In the genomic region with DNA sequence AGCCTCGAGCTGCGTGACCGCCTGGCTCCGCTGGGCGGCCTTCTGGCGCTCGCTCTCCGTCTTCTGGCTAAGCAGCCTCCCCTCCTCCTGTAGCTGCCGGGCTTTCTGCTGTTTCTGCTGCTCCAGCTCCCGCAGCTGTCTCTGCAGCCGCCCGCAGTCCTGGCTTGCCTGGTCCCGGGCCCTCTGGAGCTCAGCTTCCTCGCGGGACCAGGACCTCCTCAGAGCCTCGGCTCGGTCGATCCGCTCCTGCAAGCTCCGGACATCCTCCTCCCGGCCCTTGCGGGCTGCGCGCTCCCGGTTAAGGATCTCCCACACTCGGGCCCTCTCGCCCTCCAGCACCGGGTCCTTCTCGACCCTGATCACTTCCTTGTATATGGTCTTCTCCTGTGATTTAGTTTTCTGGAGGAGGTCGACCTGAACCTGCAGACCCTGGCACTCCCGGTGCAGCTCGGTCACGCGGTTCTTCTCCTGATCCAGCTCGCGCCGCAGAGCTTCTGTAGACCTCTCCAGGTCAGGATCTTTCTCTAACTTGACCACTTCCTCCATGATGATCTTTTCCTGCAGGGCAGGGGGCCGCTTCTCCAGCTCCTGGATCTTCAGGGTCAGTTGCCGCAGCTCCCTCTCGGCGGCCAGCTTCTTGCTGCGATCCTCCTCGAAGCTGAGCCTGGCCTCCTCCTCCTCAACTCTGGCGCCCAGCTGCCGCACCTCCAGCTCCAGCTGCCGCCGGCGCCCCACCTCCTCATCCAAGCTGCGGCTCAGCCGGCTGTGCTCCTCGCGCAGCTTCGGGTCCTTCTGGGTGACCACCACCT, we compare ENCODE assay signal across 8 mouse cellular contexts. TPM values are rescaled to one million over a fixed set of nuclear protein-coding genes. Genes with fewer than 3 reads are reported as not detected.
DNase-seq lines count a peak whose midpoint lies in the region; ATAC-seq lines count a peak whose summit lies in the region.

No protein-coding gene starts in this region.

- peak overlapping the region; percentile 74 for H3K4me2 ChIP-seq in kidney, embryonic 15.5 days
- H3K4me2 ChIP-seq in heart, embryonic 14.5 days (ENCODE audit: low read length), result peak overlapping the region; percentile 68
- H3K4me2 ChIP-seq in liver, embryonic 13.5 days, result peak overlapping the region; percentile 48
- peak overlapping the region; percentile 53 for H3K4me2 ChIP-seq in stomach, embryonic 15.5 days

- ATAC-seq in kidney, embryonic 15.5 days (replicated peaks; ENCODE audit: low FRiP score), result no peak
- no peak for ATAC-seq in heart, embryonic 14.5 days (ENCODE audit: insufficient number of reproducible peaks, insufficient read depth, low FRiP score, low read depth)
- ATAC-seq in liver, embryonic 13.5 days (ENCODE audit: low read depth), result no peak
- ATAC-seq in stomach, embryonic 15.5 days (ENCODE audit: insufficient read depth, low FRiP score, low read depth), result no peak

- peak overlapping the region; percentile 25 for H3K9ac ChIP-seq in kidney, embryonic 15.5 days
- peak overlapping the region; percentile 48 for H3K9ac ChIP-seq in heart, embryonic 14.5 days (ENCODE audit: low read length)
- no peak overlapping the region; the same call in 1 of the 2 replicates for H3K9ac ChIP-seq in liver, embryonic 13.5 days
- no peak overlapping the region for H3K9ac ChIP-seq in stomach, embryonic 15.5 days

- no peak for DNase-seq in kidney, adult 11 months
- DNase-seq in liver, embryonic 13.5 days, result no peak
- DNase-seq in left cerebral cortex, adult 8-10 months (ENCODE audit: low spot score in 2 of 2), result no peak
- DNase-seq in left cerebral cortex, postnatal 25 days (ENCODE audit: low spot score in 2 of 2), result no peak

- peaks cover 15% of the 10 kb centered on the region for H3K36me3 ChIP-seq in kidney, embryonic 15.5 days
- no peaks in the 10 kb centered on the region for H3K36me3 ChIP-seq in heart, embryonic 14.5 days (ENCODE audit: control insufficient read depth, insufficient read depth, low read length)
- no peaks in the 10 kb centered on the region for H3K36me3 ChIP-seq in liver, embryonic 13.5 days
- 0 out of 2 replicates have a peak, but pooled peaks cover 8% of the 10 kb centered on the region for H3K36me3 ChIP-seq in stomach, embryonic 15.5 days

- WGBS in kidney, embryonic 15.5 days, result 9% methylated on average over 53 of the region's 53 CpGs
- 5% methylated on average over 53 of the region's 53 CpGs for WGBS in heart, embryonic 14.5 days
- WGBS in liver, embryonic 13.5 days (ENCODE audit: insufficient replicate concordance), result 9% methylated on average over 53 of the region's 53 CpGs
- WGBS in stomach, embryonic 15.5 days, result 16% methylated on average over 53 of the region's 53 CpGs

- peaks cover 40% of the 10 kb centered on the region for H3K4me1 ChIP-seq in kidney, embryonic 15.5 days
- peaks cover 18% of the 10 kb centered on the region for H3K4me1 ChIP-seq in brown adipose tissue, adult 24 weeks (ENCODE audit: control insufficient read depth, insufficient read depth, insufficient read length, low read length)
- H3K4me1 ChIP-seq in heart, embryonic 14.5 days (ENCODE audit: control insufficient read depth in 2 of 2, insufficient read depth in 2 of 2, low read length in 2 of 2), result peaks cover 18 to 32% of the 10 kb centered on the region in 2 experiments
- peaks cover 29% of the 10 kb centered on the region for H3K4me1 ChIP-seq in liver, embryonic 13.5 days (replicated peaks)
- H3K4me1 ChIP-seq in stomach, embryonic 15.5 days, result peaks cover 21% of the 10 kb centered on the region

- H3K27ac ChIP-seq in kidney, embryonic 15.5 days, result no peak overlapping the region
- no peak overlapping the region for H3K27ac ChIP-seq in brown adipose tissue, adult 24 weeks (replicated peaks; ENCODE audit: low read depth, low read length)
- H3K27ac ChIP-seq in heart, embryonic 14.5 days (replicated peaks in 1 of 2; ENCODE audit: control insufficient read depth in 1 of 2, insufficient read depth in 1 of 2, low read depth in 2 of 2, low read length in 2 of 2), result no peak overlapping the region
- H3K27ac ChIP-seq in liver, embryonic 13.5 days, result no peak overlapping the region
- no peak overlapping the region for H3K27ac ChIP-seq in stomach, embryonic 15.5 days

- peaks cover 47% of the 10 kb centered on the region for H3K27me3 ChIP-seq in kidney, embryonic 15.5 days
- peaks cover 40% of the 10 kb centered on the region for H3K27me3 ChIP-seq in heart, embryonic 14.5 days (ENCODE audit: control insufficient read depth, insufficient read depth, low read length)
- H3K27me3 ChIP-seq in liver, embryonic 13.5 days, result peaks cover 57% of the 10 kb centered on the region
- H3K27me3 ChIP-seq in stomach, embryonic 15.5 days (replicated peaks), result peaks cover 22% of the 10 kb centered on the region

- H3K4me3 ChIP-seq in kidney, embryonic 15.5 days (replicated peaks), result peak overlapping the region; percentile 41
- peak overlapping the region; percentile 63 for H3K4me3 ChIP-seq in brown adipose tissue, adult 24 weeks (ENCODE audit: insufficient read depth, low read depth, low read length)
- H3K4me3 ChIP-seq in heart, embryonic 14.5 days (ENCODE audit: control insufficient read depth in 1 of 2, insufficient read depth in 1 of 2, low read depth in 1 of 2, low read length in 2 of 2), result peak overlapping the region; percentile 35 to 37
- H3K4me3 ChIP-seq in liver, embryonic 13.5 days (replicated peaks), result peak overlapping the region; percentile 35
- peak overlapping the region; percentile 30 for H3K4me3 ChIP-seq in stomach, embryonic 15.5 days (replicated peaks)

- intact Hi-C loops in left cerebral cortex, postnatal 25 days (cut with DNase I), result loop anchor here (10.0 kb wide), 1 partner anchor 223 kb away; no protein-coding TSS in a partner anchor

- no peaks in the 10 kb centered on the region for H3K9me3 ChIP-seq in kidney, embryonic 15.5 days (replicated peaks)
- H3K9me3 ChIP-seq in heart, embryonic 14.5 days (ENCODE audit: control insufficient read depth, low read length), result peaks cover 9% of the 10 kb centered on the region
- no peaks in the 10 kb centered on the region for H3K9me3 ChIP-seq in liver, embryonic 13.5 days (replicated peaks)
- H3K9me3 ChIP-seq in stomach, embryonic 15.5 days, result no peaks in the 10 kb centered on the region

RNA-seq across cellular contexts. Expression of gene Evpl, which starts 15.7 kb away (rescaled TPM):
- 2.8 and 2.9 TPM in 2 replicates for polyA plus RNA-seq in kidney, embryonic 15.5 days (2015; fragmentation: Nextera tagmentation; extraction: Ambion mirVana)
- polyA plus RNA-seq in brown adipose tissue, adult 24 weeks (2012; ENCODE audit: insufficient read depth, insufficient read length, missing spikeins), result 0.16 TPM in 1 of 2 replicates, not detected in the other
- 0.58 and 0.63 TPM in 2 replicates for polyA plus RNA-seq in heart, embryonic 14.5 days (2014; fragmentation: Nextera tagmentation; extraction: Ambion mirVana)
- 0.10 TPM in 2 replicates for polyA plus RNA-seq in liver, embryonic 13.5 days (2015; fragmentation: Nextera tagmentation; extraction: Ambion mirVana)
- polyA plus RNA-seq in stomach, embryonic 15.5 days (2015; fragmentation: Nextera tagmentation; extraction: Ambion mirVana), result 9.8 and 17.0 TPM in 2 replicates
- total RNA-seq in left cerebral cortex, adult 8-10 months (2022), result 1 to 10 TPM; 2.1 to 2.8 (median 2.5) TPM
- 1 to 10 TPM in 1 of 2 experiments, under 1 TPM in 1; 0.92 to 1.1 TPM for total RNA-seq in left cerebral cortex, postnatal 25 days (2021)

RNA-seq across cellular contexts. Expression of gene Acox1, which starts 23.3 kb away (rescaled TPM):
- polyA plus RNA-seq in kidney, embryonic 15.5 days (2015; fragmentation: Nextera tagmentation; extraction: Ambion mirVana), result 32.6 and 35.9 TPM in 2 replicates
- polyA plus RNA-seq in brown adipose tissue, adult 24 weeks (2012; ENCODE audit: insufficient read depth, insufficient read length, missing spikeins), result 223 and 402 TPM in 2 replicates
- 36.8 and 39.6 TPM in 2 replicates for polyA plus RNA-seq in heart, embryonic 14.5 days (2014; fragmentation: Nextera tagmentation; extraction: Ambion mirVana)
- polyA plus RNA-seq in liver, embryonic 13.5 days (2015; fragmentation: Nextera tagmentation; extraction: Ambion mirVana), result 14.5 and 18.1 TPM in 2 replicates
- polyA plus RNA-seq in stomach, embryonic 15.5 days (2015; fragmentation: Nextera tagmentation; extraction: Ambion mirVana), result 33.6 and 38.1 TPM in 2 replicates
- 100 to 1,000 TPM; 122 to 132 (median 126) TPM for total RNA-seq in left cerebral cortex, adult 8-10 months (2022)
- 100 to 1,000 TPM; 110 to 111 TPM for total RNA-seq in left cerebral cortex, postnatal 25 days (2021)

RNA-seq across cellular contexts. Expression of gene Ten1, which starts 23.5 kb away (rescaled TPM):
- polyA plus RNA-seq in kidney, embryonic 15.5 days (2015; fragmentation: Nextera tagmentation; extraction: Ambion mirVana), result 75.6 and 79.4 TPM in 2 replicates
- 4.3 and 7.6 TPM in 2 replicates for polyA plus RNA-seq in brown adipose tissue, adult 24 weeks (2012; ENCODE audit: insufficient read depth, insufficient read length, missing spikeins)
- polyA plus RNA-seq in heart, embryonic 14.5 days (2014; fragmentation: Nextera tagmentation; extraction: Ambion mirVana), result 85.1 and 89.4 TPM in 2 replicates
- 35.2 and 38.4 TPM in 2 replicates for polyA plus RNA-seq in liver, embryonic 13.5 days (2015; fragmentation: Nextera tagmentation; extraction: Ambion mirVana)
- polyA plus RNA-seq in stomach, embryonic 15.5 days (2015; fragmentation: Nextera tagmentation; extraction: Ambion mirVana), result 74.8 and 78.3 TPM in 2 replicates
- total RNA-seq in left cerebral cortex, adult 8-10 months (2022), result 10 to 100 TPM; 34.4 to 47.6 (median 39.6) TPM
- total RNA-seq in left cerebral cortex, postnatal 25 days (2021), result 10 to 100 TPM; 40.6 to 42.4 TPM

RNA-seq across cellular contexts. Expression of gene Srp68, which starts 51.9 kb away (rescaled TPM):
- polyA plus RNA-seq in kidney, embryonic 15.5 days (2015; fragmentation: Nextera tagmentation; extraction: Ambion mirVana), result 91.3 and 96.5 TPM in 2 replicates
- 23.4 and 31.3 TPM in 2 replicates for polyA plus RNA-seq in brown adipose tissue, adult 24 weeks (2012; ENCODE audit: insufficient read depth, insufficient read length, missing spikeins)
- 55.5 and 57.7 TPM in 2 replicates for polyA plus RNA-seq in heart, embryonic 14.5 days (2014; fragmentation: Nextera tagmentation; extraction: Ambion mirVana)
- 47.6 and 51.6 TPM in 2 replicates for polyA plus RNA-seq in liver, embryonic 13.5 days (2015; fragmentation: Nextera tagmentation; extraction: Ambion mirVana)
- 89.5 and 101 TPM in 2 replicates for polyA plus RNA-seq in stomach, embryonic 15.5 days (2015; fragmentation: Nextera tagmentation; extraction: Ambion mirVana)
- 10 to 100 TPM; 66.5 to 72.8 (median 70.5) TPM for total RNA-seq in left cerebral cortex, adult 8-10 months (2022)
- 10 to 100 TPM; 65.8 to 69.8 TPM for total RNA-seq in left cerebral cortex, postnatal 25 days (2021)

RNA-seq across cellular contexts. Expression of gene Fbf1, which starts 54.2 kb away (rescaled TPM):
- polyA plus RNA-seq in kidney, embryonic 15.5 days (2015; fragmentation: Nextera tagmentation; extraction: Ambion mirVana), result 37.4 and 41.4 TPM in 2 replicates
- polyA plus RNA-seq in brown adipose tissue, adult 24 weeks (2012; ENCODE audit: insufficient read depth, insufficient read length, missing spikeins), result 3.8 and 5.3 TPM in 2 replicates
- polyA plus RNA-seq in heart, embryonic 14.5 days (2014; fragmentation: Nextera tagmentation; extraction: Ambion mirVana), result 13.6 and 14.9 TPM in 2 replicates
- polyA plus RNA-seq in liver, embryonic 13.5 days (2015; fragmentation: Nextera tagmentation; extraction: Ambion mirVana), result 7.0 and 9.0 TPM in 2 replicates
- 26.8 and 31.8 TPM in 2 replicates for polyA plus RNA-seq in stomach, embryonic 15.5 days (2015; fragmentation: Nextera tagmentation; extraction: Ambion mirVana)
- total RNA-seq in left cerebral cortex, adult 8-10 months (2022), result 10 to 100 TPM; 68.8 to 81.3 (median 76.5) TPM
- 10 to 100 TPM; 72.8 to 82.1 TPM for total RNA-seq in left cerebral cortex, postnatal 25 days (2021)

Comparison
In these comparisons a context has a peak if more than half of its experiments do, and no peak if none do; other contexts are left out.
1. H3K9ac ChIP-seq: peak in kidney, embryonic 15.5 days (single experiment) and heart, embryonic 14.5 days (single experiment); none in liver, embryonic 13.5 days (single experiment) and stomach, embryonic 15.5 days (single experiment).
2. Peak in every context shown above with its lines, with median percentiles within 50 percentile points of each other: H3K4me2 ChIP-seq and H3K4me3 ChIP-seq.